Mouse (Mus musculus) bone marrow macrophage, adult 2 months (primary cell): ENCODE results near the gene Mdm2. TPM values are rescaled to one million over a fixed set of nuclear protein-coding genes. Genes with fewer than 3 reads are reported as not detected.

Experiments used
- H3K27ac ChIP-seq: 2 replicates; pipeline ENCODE4 v1.5.1; 2012; ENCODE audit warnings: low read depth, low read length; ENCODE audit not compliant: insufficient read depth
- H3K4me1 ChIP-seq: 2 replicates; pipeline ENCODE4 v1.6.1; 2012; ENCODE audit warnings: low read length; ENCODE audit not compliant: control insufficient read depth, insufficient read depth
- H3K4me3 ChIP-seq: 2 replicates; pipeline ENCODE4 v1.5.1; 2012; ENCODE audit warnings: mild to moderate bottlenecking, low read length, moderate library complexity; ENCODE audit not compliant: insufficient read depth
- CTCF ChIP-seq: IDR thresholded peaks from 2 replicates; pipeline ENCODE4 v1.5.1; 2012; ENCODE audit warnings: low read depth, mild to moderate bottlenecking, low read length, moderate library complexity
- POLR2A ChIP-seq: IDR thresholded peaks from 2 replicates; pipeline ENCODE4 v1.6.1; 2012; ENCODE audit warnings: mild to moderate bottlenecking, low read depth, low read length, borderline replicate concordance
- polyA plus RNA-seq: library from polyadenylated mRNA; stranded (reverse); fragments of >200 nt; gene quantifications from 2 replicates; pipeline ENCODE4 v1.2.4, GENCODE M21; 2012; ENCODE audit not compliant: missing spikeins, insufficient read depth, insufficient read length

Mdm2 gene
- polyA plus RNA-seq, 1 experiment, result 95.5 TPM

DNA sequence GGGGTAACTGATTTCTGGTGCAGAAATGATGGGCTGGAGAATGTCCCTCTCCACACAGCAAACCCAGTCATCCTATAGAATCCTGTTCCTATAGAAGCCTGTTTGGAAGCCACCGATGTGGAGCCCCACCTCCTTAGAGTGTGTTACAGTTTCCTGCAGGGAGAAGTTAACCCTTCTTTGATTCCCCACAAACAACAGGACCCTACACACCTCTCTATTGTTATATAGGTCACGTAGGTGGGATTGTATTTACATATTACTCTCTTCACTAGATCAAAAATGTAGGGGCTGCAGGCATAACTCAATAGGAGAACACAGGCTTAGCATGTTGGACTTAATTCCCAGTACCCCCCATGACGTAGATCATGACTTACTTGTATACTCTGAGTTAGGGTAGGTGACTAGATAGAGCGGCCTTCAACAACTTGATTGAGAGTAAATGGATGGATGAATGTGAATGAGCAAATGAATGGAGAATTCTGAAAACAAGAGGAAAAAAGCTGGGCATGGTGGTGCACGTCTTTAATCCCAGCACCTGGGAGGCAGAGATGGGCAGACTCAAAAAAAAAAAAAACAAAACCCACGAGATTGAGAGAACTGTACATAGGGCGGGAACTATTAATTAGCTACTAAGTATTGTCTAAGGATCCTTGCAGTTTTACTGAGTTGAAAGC lies 53.4 kb downstream of the Mdm2 start:
- no peak overlapping the region for H3K27ac ChIP-seq
- no peaks in the 10 kb centered on the region for H3K4me1 ChIP-seq
- TF ChIP-seq POLR2A (no peak), CTCF (no peak)
- H3K4me3 ChIP-seq, result no peak overlapping the region

DNA sequence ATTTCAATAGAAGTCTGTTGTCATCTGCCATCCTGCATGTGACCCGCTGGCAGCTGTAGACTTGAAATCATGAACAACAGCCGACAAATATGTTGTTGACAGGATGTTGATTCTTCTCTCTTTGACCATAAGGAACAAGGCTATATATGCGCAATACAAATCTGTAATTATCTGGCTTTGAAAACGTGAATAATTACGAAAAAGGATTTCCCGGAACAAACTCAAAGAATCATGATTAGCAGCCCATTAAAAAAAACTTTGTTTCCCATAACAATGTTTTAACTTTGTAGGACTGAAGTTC lies 53.9 kb downstream of the Mdm2 start:
- no peak for TF ChIP-seq CTCF
- TF ChIP-seq POLR2A, result no peak
- H3K4me1 ChIP-seq, result no peaks in the 10 kb centered on the region
- H3K27ac ChIP-seq, result no peak overlapping the region
- H3K4me3 ChIP-seq, result no peak overlapping the region

DNA sequence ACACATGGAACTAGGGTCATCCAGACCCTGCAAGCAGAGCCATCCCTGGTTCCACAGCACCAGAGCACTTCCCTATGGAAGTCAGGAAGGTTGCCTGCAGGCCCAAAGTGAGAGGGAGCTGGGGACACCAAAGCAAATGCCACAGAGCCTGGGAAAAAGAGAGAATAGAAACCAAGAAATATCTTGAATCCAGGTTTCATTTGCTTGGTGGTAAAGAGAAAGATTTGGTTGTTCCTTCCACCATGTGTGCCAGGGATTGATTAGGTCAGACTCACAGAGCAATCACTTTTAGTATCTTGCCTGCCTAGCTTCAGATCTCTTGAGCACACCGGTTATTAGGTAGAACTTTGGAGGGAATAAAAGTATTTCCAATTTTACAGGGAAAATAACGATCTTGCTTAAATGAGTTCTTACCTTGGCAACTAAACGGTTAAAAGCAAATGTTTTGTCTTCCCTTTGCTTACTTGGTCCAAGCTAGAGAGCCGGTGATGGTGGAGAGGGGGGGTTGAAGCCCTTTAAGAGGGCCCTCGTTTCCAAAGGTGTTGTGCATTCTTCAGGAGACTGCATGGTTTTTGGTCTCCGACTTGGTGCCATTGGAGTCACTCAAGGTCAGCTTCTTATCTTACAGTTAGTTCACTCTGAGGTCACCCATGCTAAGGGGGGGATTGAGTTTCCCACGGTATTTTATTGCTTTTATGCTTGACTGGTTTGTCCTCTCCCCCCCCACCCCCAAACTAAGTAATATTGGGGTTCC lies 54.5 kb downstream of the Mdm2 start:
- no peak for TF ChIP-seq POLR2A
- no peak for TF ChIP-seq CTCF
- no peak overlapping the region for H3K27ac ChIP-seq
- no peak overlapping the region for H3K4me3 ChIP-seq
- no peaks in the 10 kb centered on the region for H3K4me1 ChIP-seq

DNA sequence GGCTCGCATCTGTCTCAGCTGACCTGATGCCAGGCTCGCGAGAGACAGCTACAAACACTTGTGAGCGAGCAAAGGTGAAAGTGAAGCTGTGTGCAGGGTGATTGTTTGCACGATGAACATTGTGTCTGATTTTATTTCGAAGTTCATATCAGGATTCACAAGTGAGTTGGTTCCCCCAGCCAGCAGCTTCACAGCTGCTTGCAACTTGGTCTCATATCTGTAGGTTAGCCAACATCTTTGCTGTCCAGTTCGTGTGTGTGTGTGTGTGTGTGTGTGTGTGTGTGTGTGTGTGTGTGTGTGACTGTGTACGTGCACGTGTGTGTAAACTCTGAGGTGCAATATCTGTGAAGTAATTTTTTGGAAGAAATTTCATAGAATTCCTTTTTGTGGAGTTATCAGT lies 55.1 kb downstream of the Mdm2 start:
- Histone ChIP-seq H3K4me3 (no peak overlapping the region), H3K27ac (no peak overlapping the region), H3K4me1 (no peaks in the 10 kb centered on the region)
- TF ChIP-seq CTCF, result no peak
- no peak for TF ChIP-seq POLR2A

DNA sequence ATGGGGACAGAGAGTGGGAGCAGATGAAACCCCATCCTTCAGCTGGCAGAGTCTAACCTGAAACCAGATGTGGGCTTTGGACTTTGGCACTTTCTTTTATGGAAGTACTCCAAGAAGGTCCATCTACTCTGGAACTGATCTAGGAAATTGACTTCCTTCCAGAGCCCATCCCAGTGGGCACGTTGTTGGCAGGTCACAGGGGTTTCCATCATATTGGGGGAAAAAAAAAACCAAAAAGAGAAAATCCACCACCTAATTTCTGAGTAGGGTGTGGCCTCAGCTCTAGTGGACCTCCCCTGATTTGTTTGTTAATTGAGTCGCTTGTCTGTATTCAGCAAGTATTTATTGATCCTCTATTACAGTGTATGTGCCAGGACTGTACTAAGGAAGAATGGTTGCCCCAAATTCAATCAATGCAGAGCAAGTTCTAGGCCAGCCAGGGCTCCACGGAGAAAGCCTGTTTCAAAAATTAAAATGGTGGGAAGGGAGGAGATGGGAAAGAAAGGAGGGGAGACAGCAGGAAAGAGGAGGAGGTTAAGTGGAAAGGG lies 55.9 kb downstream of the Mdm2 start:
- TF ChIP-seq CTCF (no peak), POLR2A (no peak)
- Histone ChIP-seq H3K4me1 (no peaks in the 10 kb centered on the region), H3K4me3 (no peak overlapping the region), H3K27ac (no peak overlapping the region)

DNA sequence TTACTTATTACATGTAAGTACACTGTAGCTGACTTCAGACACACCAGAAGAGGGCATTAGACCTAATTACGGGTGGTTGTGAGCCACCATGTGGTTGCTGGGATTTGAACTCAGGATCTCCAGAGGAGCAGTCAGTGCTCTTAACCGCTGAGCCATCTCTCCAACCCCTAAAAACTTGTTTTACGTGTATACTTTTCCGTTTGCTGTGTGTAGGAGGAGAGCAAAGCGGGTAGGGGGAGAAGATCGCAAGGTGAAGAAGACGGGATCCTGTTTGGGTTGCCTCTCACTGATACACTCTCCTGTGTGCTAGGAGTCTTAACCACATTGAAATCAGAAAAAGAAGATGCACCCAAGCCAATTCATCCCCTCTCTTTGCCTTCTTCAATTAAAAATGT lies 56.8 kb downstream of the Mdm2 start:
- Histone ChIP-seq H3K4me3 (no peak overlapping the region), H3K4me1 (no peaks in the 10 kb centered on the region), H3K27ac (no peak overlapping the region)
- TF ChIP-seq CTCF (no peak), POLR2A (no peak)

DNA sequence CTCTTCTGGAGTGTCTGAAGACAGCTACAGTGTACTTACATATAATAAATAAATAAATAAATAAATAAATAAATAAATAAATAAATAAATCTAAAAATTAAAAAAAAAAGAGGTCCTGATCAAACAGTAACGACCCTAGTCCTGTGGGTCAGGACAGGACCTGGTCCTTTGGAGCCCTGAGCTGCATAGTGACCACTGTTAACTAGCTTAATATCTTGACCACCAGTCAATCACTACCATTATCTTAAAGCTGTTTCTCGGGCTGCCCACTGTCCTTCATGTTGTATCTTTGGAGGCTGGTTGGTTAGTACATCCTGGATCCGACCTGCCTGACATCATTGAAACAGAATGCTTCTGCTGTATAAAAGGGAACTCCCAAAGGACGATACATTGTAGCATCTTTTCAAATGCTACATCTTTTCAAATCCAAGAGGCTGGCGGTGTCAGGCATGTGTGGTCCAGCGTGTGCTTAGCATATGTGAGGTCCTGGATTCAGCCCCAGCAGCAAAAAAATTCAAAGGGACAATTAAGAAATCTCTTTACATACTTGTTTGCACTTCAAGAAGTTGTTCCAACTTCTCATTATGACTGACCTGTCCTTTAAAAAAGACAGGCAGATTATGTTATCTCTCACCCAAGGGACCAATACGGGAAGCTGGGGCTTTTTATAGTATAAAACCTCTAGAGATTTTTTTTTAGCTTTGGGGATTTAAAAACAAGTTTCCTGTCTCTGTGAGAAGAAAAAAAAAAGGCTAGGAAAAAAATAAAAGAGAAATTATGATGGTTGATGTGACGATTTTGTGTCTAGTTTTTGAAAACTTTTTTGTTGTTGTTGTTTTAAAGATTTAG lies 57.4 kb downstream of the Mdm2 start:
- TF ChIP-seq CTCF, result no peak
- Histone ChIP-seq H3K4me3 (no peak overlapping the region), H3K27ac (no peak overlapping the region), H3K4me1 (no peaks in the 10 kb centered on the region)

DNA sequence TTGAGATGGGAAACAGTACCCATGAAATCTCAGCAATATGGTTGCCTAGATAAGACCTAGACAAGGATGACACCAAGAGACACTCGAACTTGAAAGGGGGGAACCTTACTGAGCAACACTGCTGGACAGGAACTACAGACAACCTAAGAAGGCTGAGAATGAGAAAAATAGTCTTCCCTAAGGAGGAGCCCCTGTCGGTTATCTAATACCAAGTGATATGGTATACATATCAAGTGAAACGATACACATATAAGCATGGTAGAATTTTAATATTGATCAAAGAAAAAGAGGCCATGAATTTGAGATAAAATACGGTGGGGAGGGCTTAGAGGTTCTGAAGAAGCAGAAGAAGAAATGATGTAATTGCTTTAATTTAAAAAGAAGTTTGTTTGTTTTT lies 58.2 kb downstream of the Mdm2 start:
- no peak overlapping the region for H3K4me3 ChIP-seq
- TF ChIP-seq POLR2A (no peak), CTCF (no peak)
- H3K27ac ChIP-seq, result no peak overlapping the region
- no peaks in the 10 kb centered on the region for H3K4me1 ChIP-seq

DNA sequence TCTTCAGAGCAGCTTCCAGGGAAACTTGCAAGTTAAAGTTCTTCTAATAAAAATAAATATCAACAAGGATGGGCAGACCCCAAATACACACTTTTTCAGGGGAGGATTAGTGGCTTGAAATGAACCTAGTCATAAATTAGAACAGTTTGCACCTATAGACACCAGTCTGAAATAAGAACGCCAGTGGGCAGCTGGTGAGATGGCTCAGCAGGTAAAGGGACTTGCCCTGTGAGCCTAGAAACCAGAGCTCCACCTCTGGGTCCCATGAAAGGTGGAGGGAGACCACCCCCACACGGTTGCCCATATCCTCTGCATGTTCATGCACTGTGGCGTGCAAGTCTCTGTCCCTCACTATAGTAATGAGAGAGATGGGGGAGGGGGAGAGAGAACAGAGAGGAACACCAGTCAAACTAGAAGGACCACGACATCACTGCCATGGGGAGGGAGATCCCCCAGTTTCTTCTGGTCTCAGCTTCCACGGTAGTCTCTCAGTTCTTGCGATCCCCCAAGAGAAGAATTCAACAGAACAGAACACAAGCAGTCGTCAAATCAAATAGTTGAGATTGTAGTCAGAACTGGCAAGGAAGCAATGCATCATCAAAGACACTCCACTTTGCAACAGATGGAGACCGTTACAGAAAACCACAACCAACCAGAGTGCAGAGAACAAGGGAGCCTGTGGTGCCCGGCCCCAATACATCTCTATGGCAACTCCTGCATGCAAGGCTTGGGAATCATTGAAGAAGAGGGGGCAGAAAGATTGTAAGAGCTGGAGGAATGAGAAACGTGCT lies 58.8 kb downstream of the Mdm2 start:
- TF ChIP-seq POLR2A (no peak), CTCF (no peak)
- Histone ChIP-seq H3K27ac (no peak overlapping the region), H3K4me3 (no peak overlapping the region), H3K4me1 (no peaks in the 10 kb centered on the region)

DNA sequence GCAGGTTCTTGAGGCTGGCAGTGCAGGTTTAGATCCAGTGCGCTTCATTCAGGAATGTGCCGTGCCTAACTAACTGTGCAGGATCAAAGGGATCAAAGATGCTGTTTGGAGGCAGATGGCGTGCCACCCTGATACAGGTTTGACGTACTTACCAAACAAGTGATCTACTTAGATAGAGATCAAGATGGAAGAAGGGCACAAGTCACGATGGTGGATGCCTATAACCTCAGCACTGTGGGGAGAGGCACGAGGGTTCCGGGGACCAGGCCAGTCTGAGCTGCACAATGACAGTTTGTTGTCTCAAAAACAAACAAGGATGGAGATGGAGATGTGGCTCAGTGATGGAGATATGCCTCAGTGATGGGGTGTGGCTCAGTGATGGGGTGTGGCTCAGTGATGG lies 59.8 kb downstream of the Mdm2 start:
- TF ChIP-seq POLR2A, result no peak
- Histone ChIP-seq H3K4me1 (no peaks in the 10 kb centered on the region), H3K27ac (no peak overlapping the region), H3K4me3 (no peak overlapping the region)
